Mouse (Mus musculus) spleen, adult 2 months (tissue): ENCODE measurements at regions not wholly inside any gene's neighbourhood (a gene's known extent, or its start where the extent isn't known, plus 50 kb on each side); places are given as distances from the start of the nearest gene placed in this dataset.

Experiments used
- CTCF ChIP-seq: fragments of 200-500 bp; IDR thresholded peaks from 2 replicates; pipeline ENCODE4 v1.5.1; 2011; ENCODE audit warnings: mild to moderate bottlenecking, inconsistent platforms; ENCODE audit not compliant: insufficient read depth, insufficient read length, insufficient replicate concordance; ENCODE audit errors: extremely low read depth
- POLR2A ChIP-seq: fragments of 200-500 bp; IDR thresholded peaks from 2 replicates; pipeline ENCODE4 v1.6.1; 2011; ENCODE audit warnings: low read depth, low read length, inconsistent platforms

DNA sequence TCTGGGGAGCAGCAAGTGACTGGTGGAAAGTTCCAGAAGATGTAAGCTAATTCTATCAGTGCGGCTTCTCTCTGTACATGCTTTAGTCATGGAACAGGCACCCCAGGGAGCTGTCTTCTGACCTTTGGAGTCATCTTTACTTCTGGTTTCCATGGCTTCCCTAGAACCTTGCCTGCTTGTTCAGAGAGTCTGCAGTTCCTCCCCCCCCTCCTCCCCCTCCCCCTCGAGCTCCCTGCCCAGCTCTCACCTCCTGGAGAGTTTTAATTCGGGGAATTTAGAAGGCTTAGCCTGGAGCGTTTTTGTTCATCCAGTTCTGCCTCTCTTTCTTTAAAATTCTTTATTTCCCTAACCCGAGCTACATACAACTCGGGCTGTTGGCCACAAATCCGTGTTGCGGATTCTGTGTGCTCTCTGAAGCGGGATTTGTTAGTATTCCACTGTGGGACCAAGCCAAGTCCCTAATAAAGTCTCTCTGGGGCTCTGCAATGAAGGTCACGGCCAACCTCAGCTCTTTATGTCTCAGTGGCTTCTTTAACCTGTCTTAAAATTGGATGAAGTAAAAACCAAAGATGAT lies 414.6 kb upstream of the Mki67 start:
- TF ChIP-seq POLR2A, result no peak
- no peak for TF ChIP-seq CTCF
